Mouse (Mus musculus) lung, postnatal 14 days (tissue): ENCODE measurements around the gene Degs1.

Experiments used
- DNase-seq: peaks from one replicate; pipeline ENCODE4 v3.0.0; 2021

Degs1 gene

DNA sequence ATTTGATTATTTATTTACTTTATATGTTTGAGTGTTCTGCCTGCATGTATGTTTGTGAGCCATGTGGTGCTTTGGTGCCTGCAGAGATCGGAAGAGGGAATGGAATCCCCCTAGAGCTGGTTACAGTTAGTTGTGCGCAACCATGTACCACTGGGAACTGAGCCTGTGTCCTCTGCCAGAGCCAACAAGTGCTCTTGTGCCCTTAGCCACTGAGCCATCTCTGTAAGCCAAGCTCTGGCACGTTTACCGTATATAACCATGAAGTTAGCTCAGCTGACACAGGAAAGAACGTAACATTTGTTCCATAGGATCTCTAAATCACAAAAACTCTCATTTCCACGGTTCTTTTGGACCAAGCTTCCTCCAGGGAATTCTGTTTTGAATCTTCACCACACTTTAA is 2.6 kb downstream of the Degs1 start:
- DNase-seq, result no peak

DNA sequence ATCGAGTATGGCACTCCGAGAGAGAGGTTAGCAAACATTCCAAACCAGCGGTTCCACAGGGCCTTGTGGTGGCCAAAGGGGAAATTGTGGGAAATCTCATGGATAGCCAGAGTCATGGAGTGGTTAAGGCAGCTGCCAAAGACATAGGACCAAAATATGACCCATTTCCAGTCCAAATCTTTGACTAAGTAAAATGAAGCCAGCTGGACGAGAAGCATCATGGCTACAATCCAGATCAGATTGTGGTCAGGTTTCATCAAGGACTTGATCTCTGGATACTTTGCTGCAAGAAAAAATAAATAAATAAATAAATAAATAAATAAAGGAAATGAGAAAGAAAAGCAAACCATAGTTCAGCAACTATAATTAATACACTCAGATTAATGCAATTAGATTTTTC is 3.2 kb downstream of the Degs1 start:
- DNase-seq, result no peak

DNA sequence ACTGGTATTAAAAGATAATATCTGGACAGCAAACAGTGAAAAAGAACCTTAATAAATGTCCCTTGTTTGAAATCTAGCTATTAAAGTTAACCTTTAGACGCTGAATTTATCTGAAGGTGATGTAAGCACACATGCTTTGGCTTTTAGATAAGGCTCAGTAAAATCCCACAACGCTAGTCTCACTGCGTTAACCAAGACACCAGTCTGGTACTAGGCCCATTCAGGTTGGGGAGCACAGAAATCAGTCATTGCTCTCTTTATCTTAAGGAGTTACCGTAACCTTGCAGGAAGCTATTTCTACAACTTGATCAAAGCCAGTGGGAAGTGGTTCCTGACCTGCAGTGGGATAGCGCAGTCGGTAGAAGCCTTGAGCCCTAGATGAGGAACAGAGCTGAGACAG is 7.5 kb downstream of the Degs1 start:
- DNase-seq, result no peak

DNA sequence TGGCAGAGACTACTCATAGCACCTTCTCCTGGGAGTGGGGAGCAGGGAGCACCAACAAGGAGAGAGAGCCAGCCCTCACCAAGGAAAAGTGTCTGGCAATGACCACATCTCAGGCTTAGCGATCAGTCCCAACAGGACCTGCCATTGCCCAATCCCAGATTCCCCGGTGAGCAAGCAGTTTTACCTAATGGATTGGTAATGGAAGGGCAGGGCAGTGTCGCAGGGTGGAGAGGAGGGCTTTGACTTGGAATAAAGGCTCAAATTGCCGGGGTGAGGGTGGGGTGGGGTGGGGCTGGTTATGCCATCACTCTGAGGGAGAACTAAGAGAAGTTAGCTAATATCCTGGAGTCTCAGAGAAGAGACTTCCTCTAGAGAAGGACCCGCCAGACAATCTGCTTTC is 11.0 kb downstream of the Degs1 start:
- DNase-seq, result no peak

DNA sequence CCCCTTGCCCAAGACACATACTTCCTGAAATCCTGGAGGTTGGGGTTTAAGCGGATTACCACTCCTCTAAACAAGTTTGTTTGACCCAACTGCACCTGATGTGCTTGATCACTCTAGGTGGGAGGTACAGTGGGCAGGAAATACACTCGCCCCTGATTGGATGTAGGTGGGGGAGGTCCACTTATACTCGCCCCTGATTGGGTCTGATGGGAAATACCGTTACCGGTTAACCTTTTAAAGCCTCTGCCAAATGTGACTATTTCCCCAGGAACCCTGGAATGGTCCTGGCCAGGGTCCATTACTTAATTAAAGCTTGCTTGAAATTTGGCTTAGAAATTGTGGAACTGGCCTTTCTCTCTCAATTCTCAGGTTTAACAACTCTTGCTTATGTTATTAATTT is 11.5 kb downstream of the Degs1 start:
- no peak for DNase-seq

DNA sequence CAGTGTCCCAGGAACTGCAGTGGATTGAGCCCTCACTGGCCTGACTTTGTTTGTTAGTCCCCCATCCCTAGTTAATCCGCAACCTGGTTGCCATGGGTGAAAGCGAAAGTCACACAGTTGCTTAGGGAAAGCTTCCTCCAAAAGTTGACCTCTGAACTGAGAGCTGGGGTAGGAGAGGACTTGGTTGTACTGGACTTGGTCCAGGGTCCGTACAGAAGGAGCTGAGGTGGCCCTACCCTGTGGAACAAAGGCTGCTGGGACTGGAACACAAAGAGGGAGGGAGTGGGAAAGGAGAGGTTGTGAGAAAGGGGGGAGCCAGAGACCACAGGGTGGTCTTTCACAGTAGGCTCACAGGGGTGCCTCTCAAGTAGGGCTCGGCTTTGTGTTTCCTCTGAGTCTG is 14.3 kb downstream of the Degs1 start:
- no peak for DNase-seq

DNA sequence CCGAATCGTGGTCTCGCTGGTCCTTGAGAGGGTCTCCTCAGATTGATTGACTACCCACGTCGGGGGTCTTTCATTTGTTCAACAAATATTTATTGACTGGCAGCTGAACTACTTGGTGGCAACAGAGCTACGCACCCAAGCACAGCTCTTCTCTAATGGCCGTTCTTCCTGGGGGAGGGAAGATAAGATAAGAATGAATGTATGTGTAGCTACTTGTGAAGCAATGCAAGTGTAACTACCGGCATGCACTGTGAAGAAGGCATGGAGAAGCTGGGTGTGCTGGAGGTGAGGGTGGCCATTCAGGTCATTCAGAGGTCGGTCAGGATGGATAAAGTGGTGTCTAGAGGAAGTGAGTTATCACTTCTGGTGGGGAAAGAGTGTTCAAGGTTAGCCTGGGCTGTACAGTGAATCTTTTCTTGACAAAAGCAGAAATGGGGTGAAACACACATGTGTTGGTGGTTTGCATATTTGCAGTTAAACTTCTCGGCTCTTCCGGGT is 16.5 kb downstream of the Degs1 start:
- no peak for DNase-seq

DNA sequence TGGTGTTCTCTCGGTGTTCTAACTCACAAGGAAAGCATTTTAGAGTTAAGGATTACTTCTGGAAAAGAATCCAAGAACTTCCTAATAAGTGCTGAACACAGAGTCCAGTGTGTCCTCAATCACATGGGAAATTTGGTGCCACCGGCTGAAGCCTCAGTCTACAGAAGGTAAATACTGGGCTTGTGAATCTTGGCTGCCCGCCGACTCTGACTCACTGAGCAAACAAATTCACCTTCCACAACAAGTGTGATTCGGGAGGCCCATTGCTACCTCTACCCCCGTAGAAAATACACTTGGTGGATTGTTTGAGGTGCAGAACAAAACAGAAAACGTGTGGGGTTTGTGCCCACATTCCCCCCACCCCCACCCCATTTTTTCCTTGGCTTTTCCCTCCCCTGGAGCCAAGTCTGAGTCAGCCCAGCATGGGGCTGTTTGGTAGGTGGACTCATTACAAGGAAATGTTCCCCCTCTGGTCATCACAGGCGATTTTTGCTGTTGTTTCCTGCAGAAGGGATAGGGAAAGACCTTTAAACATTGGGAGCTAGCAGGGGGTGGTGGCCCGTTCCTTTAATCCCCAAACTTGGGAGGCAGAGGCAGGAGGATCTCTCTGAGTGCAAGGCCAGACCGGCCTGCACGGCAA is 26.4 kb downstream of the Degs1 start:
- DNase-seq, result peak; percentile 81

DNA sequence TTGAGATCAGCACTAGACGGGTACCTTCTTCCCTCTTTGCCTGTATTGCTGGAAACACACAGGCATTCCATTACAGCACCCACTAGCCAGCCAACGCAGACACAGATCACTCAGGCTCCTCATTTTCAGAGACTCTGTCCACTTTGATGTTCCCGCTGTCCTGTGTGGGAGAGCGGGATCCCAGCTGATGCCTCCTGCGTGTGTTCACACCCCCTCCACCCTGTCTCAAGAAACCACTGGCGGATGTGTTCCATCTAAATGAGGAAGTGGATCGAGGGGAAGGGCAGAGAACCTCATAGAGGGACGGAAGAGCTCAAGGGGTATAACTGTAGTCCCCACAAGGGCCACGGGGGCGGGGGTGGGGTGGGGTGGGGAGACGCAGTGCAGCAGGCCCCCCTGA is 27.6 kb downstream of the Degs1 start:
- no peak for DNase-seq

DNA sequence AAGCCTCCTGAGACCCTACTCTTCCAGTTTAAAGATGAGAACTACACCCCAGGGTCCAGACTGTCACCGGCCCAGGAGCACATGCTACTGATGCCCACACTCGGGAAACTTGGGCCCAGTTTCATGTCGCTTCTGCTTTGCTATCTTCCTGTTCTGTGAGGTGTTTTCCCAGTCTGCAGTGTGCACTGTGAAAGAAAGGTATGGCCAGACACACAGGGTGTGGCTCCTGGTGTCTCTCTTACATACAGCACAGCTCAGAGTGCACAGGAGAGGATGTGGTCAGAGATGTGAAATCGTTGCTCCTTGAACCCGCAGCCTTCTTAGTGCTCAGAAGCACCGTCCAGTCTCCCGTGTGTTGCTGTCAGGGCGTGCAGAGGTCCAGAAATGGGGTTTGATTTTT is 28.0 kb downstream of the Degs1 start:
- DNase-seq, result no peak

DNA sequence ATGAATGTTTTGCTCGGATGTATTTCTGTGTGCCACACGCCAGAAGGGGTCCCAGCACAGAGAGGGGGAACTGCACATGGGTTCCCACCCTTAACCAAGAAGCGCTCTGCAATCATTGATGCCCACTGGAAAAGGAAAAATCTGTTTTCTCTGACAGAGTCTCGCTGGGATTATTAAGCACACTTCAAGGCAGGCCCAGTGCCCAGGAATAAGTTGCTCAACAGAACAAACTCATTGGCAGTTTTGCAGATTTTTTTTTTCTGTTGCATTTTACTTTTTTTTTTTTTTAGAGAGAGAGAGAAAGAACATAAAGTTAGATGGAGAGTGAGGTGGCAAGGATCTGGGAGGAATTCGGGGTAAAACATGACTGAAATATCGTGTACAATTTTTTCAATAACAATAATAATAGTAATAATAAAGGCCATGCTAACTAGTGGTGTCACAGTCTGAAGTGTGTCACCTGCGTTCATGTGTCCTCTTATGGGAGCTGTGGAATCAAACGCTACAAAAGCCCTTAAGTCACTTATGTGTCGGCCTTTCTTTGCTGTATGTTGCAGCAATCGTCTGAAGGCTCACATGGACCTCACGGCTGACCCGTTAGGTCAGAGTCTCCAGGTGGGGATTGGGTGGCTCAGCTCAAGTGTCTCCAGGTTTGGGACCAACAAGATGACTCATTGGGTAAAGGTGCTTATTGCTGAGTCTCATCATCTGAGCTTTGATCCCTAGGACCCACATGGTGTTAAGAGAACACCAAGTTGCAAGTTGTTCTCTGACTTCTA is 28.7 kb downstream of the Degs1 start:
- DNase-seq, result peak; percentile 48

DNA sequence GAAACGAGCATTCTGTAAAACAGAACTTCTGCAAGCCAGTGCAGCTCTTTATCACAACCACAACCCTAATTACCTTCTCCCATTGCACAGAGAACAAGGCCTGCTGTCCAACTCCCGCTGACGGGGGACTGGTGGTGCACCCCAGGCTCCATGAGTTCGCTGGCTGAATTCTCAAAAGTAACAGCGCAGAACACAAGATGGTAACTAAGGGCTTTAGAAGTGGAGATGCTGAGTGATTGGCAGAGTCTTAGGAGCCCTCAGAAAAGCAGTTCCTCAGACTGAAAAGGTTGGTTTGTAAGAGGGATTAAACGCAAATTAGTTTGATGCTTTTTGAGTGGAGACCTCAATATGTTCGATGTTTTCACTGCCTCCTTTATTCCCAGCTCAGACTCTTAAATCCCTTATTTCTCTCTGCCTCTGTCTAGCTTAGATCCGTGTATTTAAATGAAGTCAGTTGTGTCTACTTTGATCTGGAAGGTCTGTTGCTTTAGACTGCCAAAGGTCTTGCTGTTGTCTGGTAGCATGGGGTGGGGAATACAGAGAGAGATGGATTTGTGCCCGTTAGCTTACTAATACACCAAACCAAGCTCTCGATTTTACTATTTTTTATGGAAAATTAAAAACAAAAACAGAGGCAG is 30.0 kb downstream of the Degs1 start:
- no peak for DNase-seq

DNA sequence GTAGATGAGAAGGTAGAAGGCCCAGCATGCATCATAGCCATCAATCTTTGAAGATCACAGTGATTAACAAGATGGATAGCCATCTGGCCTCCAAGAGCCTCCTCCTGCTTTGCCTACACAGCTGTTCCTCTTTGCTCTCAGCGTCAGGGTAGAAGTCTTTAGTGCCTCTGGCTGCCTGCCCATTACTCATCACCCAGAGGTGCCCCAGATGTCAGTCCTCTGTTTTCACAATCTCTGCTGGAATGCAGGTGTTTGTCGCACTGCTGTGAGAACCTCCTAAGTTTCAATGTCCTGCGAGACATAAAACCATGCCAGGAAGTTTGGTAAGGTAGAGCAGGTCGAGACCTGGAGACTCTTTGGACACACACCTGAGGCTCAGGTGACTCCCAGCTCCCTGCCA is 31.9 kb downstream of the Degs1 start:
- no peak for DNase-seq

DNA sequence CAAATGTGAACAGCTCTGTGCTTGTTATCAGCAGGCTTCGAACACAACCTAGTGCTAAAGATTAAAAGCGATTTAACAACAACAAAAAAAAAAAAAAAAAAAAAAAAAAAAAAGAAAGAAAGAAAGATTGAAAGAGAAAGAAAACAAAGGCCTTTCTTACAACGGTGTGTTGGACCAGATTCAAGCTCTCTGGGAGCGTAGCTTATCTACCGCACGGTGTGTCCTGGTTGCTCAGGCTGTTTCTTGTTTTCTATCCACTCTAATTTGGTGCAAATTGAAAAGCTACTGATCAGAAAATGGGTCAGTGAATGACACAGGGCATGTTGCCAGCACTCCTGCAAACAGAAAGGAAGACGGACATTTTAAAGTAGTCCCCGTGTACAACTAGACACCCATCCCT is 33.3 kb downstream of the Degs1 start:
- no peak for DNase-seq

DNA sequence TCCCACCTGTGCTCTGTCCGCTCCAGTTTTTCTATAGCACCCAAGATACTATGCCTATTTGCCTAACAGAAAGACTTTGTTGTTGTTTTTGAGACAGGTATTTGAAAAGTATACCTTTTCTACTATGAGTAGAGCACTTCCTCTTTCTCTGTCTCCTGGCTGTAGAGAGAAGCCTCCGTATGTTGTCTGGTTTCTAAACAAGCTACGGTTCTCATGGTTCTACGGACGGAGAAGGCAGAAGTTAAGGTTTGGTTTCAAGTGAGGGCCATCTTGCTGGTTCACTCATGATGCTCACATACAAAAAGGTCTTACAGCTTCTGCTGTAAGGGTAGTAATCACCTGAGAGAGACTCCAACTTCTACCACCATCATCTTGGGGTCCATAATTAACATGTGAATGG is 37.6 kb downstream of the Degs1 start:
- no peak for DNase-seq

DNA sequence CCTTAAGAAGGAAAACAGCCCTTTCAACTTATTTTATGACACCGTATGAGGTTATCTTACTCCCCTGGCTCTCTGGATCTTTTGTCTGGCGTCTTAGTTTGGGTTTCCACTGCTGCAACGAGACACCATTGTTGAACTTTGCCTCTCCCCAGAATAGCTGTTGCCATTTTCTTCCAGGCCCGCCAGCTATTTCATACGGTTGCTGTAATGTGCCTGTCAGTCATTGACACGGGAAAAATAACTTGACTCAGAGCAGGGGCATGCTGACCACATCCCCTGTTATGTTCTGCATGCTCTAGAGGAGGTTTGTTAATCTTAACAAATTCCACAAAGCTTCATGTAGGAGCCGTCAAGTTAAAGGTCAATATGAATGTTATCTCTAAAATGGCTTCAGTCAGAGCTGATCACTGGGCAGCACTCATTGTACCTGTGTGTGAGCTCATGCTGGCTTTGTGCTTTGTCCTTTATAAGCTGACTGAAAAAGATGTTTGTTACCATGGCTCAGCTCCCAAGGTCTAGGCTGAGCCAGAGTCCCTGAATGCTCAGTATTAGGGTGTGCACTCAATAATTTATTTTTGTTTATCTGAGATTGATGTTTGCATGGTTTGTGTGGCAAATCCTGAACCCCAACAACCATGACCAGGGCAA is 44.4 kb downstream of the Degs1 start:
- DNase-seq, result no peak

DNA sequence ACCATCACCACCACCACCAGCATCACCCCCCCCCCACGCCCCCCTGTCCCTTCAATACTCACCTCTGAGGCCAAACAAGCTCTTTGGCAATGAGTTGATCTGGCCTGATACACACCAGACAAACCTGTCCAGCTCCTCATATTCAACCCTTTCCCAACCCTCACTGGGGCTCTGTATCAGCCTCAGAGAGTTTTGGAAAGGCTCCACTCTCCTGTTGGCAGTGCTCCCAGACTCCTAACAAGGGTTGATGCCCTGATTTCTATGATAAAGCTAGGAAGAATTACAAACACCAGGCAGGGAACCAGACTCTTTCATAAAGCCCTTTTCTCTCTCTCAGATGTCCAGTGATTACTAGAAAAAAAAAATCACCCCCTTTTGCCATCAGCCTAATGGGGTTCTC is 45.2 kb downstream of the Degs1 start:
- DNase-seq, result peak; percentile 63

DNA sequence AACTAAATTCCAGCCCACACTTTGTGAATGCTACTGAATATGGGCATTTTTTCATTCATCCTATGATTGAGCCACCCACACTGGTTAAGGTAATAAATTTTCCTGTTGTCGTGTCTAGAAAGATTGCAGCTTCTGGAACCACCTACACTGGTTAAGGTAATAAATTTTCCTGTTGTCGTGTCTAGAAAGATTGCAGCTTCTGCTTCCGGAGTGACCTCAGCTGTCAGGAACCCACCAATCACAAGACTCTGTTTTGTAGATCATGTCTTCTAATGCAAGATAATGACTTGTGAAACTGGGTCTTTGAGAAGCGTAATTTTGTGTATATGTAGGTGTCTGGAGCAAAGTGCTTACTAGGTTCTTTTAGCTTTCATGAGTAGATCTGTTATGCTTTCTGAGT is 47.4 kb downstream of the Degs1 start:
- no peak for DNase-seq

DNA sequence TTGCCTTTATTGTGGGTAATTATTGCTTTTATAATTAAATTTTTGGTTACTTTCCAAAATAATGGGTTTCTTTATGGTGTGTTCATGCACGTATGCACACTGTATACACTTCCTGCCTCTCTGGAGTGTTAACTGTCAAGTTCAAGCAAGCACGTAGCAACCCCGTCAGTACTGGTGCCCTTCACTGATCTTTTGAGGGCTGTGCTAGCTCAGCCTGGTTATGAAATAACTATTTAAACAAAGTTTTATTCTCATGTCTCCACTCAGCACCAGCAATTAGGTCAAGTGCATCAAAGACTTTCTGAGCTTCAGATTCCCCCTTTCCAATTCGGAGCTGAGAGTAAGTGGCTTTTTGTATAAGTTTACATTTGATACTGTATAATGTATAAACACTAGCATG is 53.2 kb downstream of the Degs1 start:
- DNase-seq, result no peak

DNA sequence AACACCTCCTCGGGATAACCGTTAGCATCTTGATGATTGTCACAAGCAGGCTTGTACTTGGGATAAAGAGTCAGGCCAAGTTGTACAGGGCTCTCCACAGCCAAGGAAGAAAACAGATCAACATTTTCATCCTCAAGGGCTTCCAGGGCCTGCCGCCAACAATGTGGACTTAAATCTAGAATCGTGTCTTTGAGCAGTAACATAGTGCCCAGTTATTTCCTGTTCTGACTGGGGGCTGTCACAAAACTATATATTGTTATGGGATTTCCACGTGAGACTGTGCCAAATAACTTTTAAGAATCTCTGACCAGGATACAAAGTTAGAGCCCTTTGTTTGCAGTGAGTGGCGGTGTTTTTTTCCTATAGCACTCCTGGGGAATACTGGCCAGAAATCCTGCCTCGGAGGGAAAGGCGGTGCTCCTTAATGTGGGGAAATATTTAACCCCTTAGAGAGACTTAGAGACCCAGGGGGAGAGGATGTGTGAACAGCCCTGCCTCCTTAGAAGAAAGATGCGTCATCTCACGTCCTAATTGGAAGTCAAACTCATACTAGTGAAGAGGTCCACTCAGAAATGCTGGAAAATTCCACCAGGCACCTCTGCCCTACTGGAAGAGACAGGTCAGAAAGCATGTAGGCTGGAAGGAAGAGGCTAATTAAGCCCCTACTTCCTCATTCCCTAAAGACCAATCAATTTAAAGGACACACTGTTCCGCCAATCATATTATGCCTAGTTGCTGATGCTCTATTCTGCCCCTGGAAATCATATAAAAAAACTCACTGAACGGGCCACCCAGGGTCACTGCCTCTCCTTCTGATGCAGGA is 55.3 kb downstream of the Degs1 start:
- peak; percentile 27 for DNase-seq

DNA sequence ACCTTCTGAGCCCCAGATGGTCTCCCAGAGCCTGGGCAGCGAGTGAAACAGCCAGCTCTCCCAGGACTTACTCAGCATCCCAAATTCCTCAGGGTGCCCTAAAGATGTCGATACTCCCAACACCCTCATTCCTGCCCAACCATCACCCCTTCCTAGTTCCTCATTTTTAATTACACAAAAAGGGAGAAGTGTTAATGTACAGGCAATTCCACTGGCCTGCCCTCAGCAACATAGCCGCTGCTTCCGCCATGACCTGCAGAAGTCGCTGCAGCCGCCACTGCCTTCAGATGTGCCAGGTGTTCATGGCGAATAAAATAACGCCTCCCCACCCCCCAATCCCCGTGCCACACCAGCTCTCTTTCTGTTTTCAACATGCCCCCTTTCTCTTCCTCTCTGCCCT is 56.3 kb downstream of the Degs1 start:
- no peak for DNase-seq
